Mouse (Mus musculus) c-Kit-positive CD71-positive TER-119-positive erythroid progenitor cells, embryonic 14.5 days (primary cell): ENCODE data around the gene Olfr577.
A peak's percentile ranks its signal among the peaks of the same experiment; 100 is the strongest.

Experiments
- DNase-seq: peaks from one replicate; pipeline ENCODE4 v3.0.0-alpha.2; 2013; ENCODE audit warnings: low spot score

The Olfr577 gene

GRCm38 (mm10) chr7:102975843-102976242, at the start of gene Olfr577:
Olfr577 (minus strand) TSS chr7:102975943.
- no peak for DNase-seq

- no peak for DNase-seq
Observed at GRCm38 (mm10) chr7:102989224-102989623, 13.5 kb upstream of the Olfr577 start, which contains the start of gene Olfr578. Olfr578 (minus strand) TSS chr7:102989324.

- no peak for DNase-seq
Observed at GRCm38 (mm10) chr7:102974399-102974798, 1.3 kb downstream of the Olfr577 start.

- no peak for DNase-seq
Observed at GRCm38 (mm10) chr7:102962360-102962759, 13.4 kb downstream of the Olfr577 start, which contains the start of gene Olfr576. Olfr576 (plus strand) TSS chr7:102962660.

GRCm38 (mm10) chr7:102958593-102958992, 17.1 kb downstream of the Olfr577 start, which contains the start of gene Olfr575:
Olfr575 (minus strand) TSS chr7:102958775.
- DNase-seq = peak; percentile 30

GRCm38 (mm10) chr7:102958137-102958536, 17.6 kb downstream of the Olfr577 start:
- no peak for DNase-seq

- no peak for DNase-seq
Observed at GRCm38 (mm10) chr7:102950732-102951131, 25.0 kb downstream of the Olfr577 start.

GRCm38 (mm10) chr7:102948167-102948566, 27.6 kb downstream of the Olfr577 start, which contains the start of gene Olfr574:
Olfr574 (plus strand) TSS chr7:102948467.
- no peak for DNase-seq

- DNase-seq = no peak
Observed at GRCm38 (mm10) chr7:102943417-102943816, 32.3 kb downstream of the Olfr577 start.

GRCm38 (mm10) chr7:102942475-102942874, 33.3 kb downstream of the Olfr577 start, which contains the start of gene Olfr573-ps1:
Olfr573-ps1 (minus strand) TSS chr7:102942575.
- no peak for DNase-seq

GRCm38 (mm10) chr7:102927105-102927504, 48.6 kb downstream of the Olfr577 start:
- no peak for DNase-seq

GRCm38 (mm10) chr7:102924109-102924508, 51.6 kb downstream of the Olfr577 start, which contains the start of gene Olfr572:
Olfr572 (plus strand) TSS chr7:102924409.
- DNase-seq = no peak
